Mouse (Mus musculus) lung, postnatal 0 days (tissue): ENCODE measurements around the gene Cops9. TPM values are rescaled to one million over a fixed set of nuclear protein-coding genes. Genes with fewer than 3 reads are reported as not detected.

Experiments used
- ATAC-seq: fragments of 200-750 bp; cut with Nextera tagmentation; 2 replicates; pipeline ENCODE4 v1.8.0; 2017; ENCODE audit warnings: moderate library complexity
- DNase-seq: peaks from one replicate; pipeline ENCODE4 v3.0.0-alpha.2; 2016; ENCODE audit warnings: low spot score
- H3K27ac ChIP-seq: fragments of 300-500 bp; sonication (generic); 2 replicates; pipeline ENCODE4 v1.5.1; 2014; ENCODE audit warnings: antibody characterized with exemption, mild to moderate bottlenecking, low read length, mixed read lengths
- H3K27me3 ChIP-seq: fragments of 300-500 bp; sonication (generic); replicated peaks from 2 replicates; pipeline ENCODE4 v1.6.1; 2014; ENCODE audit warnings: low read length, mixed read lengths; ENCODE audit not compliant: insufficient read depth
- H3K36me3 ChIP-seq: fragments of 300-500 bp; sonication (generic); 2 replicates; pipeline ENCODE4 v1.6.1; 2014; ENCODE audit warnings: low read length, mixed read lengths; ENCODE audit not compliant: insufficient read depth
- H3K4me1 ChIP-seq: fragments of 300-500 bp; sonication (generic); 2 replicates; pipeline ENCODE4 v1.6.1; 2014; ENCODE audit warnings: antibody characterized with exemption, low read depth, low read length, mixed read lengths; ENCODE audit not compliant: insufficient read depth
- H3K4me2 ChIP-seq: fragments of 300-500 bp; sonication (generic); replicated peaks from 2 replicates; pipeline ENCODE4 v1.6.1; 2014; ENCODE audit warnings: low read depth, mild to moderate bottlenecking, low read length, moderate library complexity, mixed read lengths
- H3K4me3 ChIP-seq: fragments of 300-500 bp; sonication (generic); 2 replicates; pipeline ENCODE4 v1.5.1; 2014; ENCODE audit warnings: low read depth, low read length
- H3K9ac ChIP-seq: fragments of 300-500 bp; sonication (generic); replicated peaks from 2 replicates; pipeline ENCODE4 v1.6.1; 2014; ENCODE audit warnings: low read depth, mild to moderate bottlenecking
- H3K9me3 ChIP-seq: fragments of 300-500 bp; sonication (generic); 2 replicates; pipeline ENCODE4 v1.6.1; 2016; ENCODE audit warnings: low read length, mixed read lengths
- CTCF ChIP-seq: IDR thresholded peaks from 2 replicates; pipeline ENCODE4 v1.5.1; 2016; ENCODE audit warnings: antibody characterized with exemption, mild to moderate bottlenecking
- EP300 ChIP-seq: IDR thresholded peaks from 2 replicates; pipeline ENCODE4 v1.6.1; 2016; ENCODE audit warnings: antibody characterized with exemption, mild to moderate bottlenecking, control low read depth
- WGBS: fragments of 180-500 bp; shearing (Covaris S2); extraction: QIAGEN DNeasy Blood & Tissue Kit; methylation state at CpG from one replicate; pipeline ENCODE4 v1.1.7; 2014; 5-methylcytosine and 5-hydroxymethylcytosine counted together
- polyA plus RNA-seq: library from polyadenylated mRNA; unstranded; fragments of >200 nt; fragmentation: Nextera tagmentation; extraction: Ambion mirVana; gene quantifications from 2 replicates; pipeline ENCODE4 v1.2.1, GENCODE M21; 2015

Gene Cops9
- polyA plus RNA-seq, 1 experiment from 2014 or later: 355 TPM

GRCm38 (mm10) chr1:92596019-92596418 is 45.8 kb downstream of the Cops9 start:
- Histone ChIP-seq H3K27ac (no peak overlapping the region), H3K4me1 (no peaks in the 10 kb centered on the region), H3K9me3 (no peaks in the 10 kb centered on the region), H3K27me3 (no peaks in the 10 kb centered on the region), H3K4me2 (no peak overlapping the region), H3K4me3 (no peak overlapping the region), H3K9ac (no peak overlapping the region), H3K36me3 (no peaks in the 10 kb centered on the region)
- DNase-seq (no peak), ATAC-seq (no peak)
- TF ChIP-seq EP300 (no peak), CTCF (no peak)
- WGBS: 74% methylated on average over 3 of the region's 3 CpGs

GRCm38 (mm10) chr1:92594111-92594510 is 47.7 kb downstream of the Cops9 start, which contains the start of gene Olfr1411:
Gene Olfr1411 (plus strand): TSS chr1:92594411.
- Histone ChIP-seq H3K9me3 (no peaks in the 10 kb centered on the region), H3K4me2 (no peak within 1 kb of the TSS), H3K36me3 (no peaks in the 10 kb centered on the region), H3K4me3 (no peak within 1 kb of the TSS), H3K9ac (no peak within 1 kb of the TSS), H3K4me1 (no peaks in the 10 kb centered on the region), H3K27ac (no peak within 1 kb of the TSS), H3K27me3 (no peaks in the 10 kb centered on the region)
- DNase-seq (no peak), ATAC-seq (no peak)
- TF ChIP-seq CTCF: no peak
- TF ChIP-seq EP300: no peak

Other genes starting within 250 kb of the Cops9 start
- 160 and 162 TPM in 2 replicates for gene Ndufa10, start 168.1 kb downstream of the Cops9 start, polyA plus RNA-seq
- not detected in 2 replicates for gene Olfr1416, start 156.9 kb downstream of the Cops9 start, polyA plus RNA-seq
- gene Olfr1415, start 145.9 kb downstream of the Cops9 start, polyA plus RNA-seq: not detected in 2 replicates
- not detected in 2 replicates for gene Olfr1414, start 123.3 kb downstream of the Cops9 start, polyA plus RNA-seq
- gene Olfr1413, start 70.7 kb downstream of the Cops9 start, polyA plus RNA-seq: not detected in 2 replicates
- gene Olfr1412, start 56.2 kb downstream of the Cops9 start, polyA plus RNA-seq: not detected in 2 replicates
- not detected in 2 replicates for gene Olfr1411, start 47.6 kb downstream of the Cops9 start, polyA plus RNA-seq
- not detected in 2 replicates for gene Olfr1410, start 36.2 kb downstream of the Cops9 start, polyA plus RNA-seq
- not detected in 2 replicates for gene Olfr12, start 24.2 kb downstream of the Cops9 start, polyA plus RNA-seq
- 0.24 TPM in 1 of 2 replicates, not detected in the other for gene Otos, start 6.9 kb upstream of the Cops9 start, polyA plus RNA-seq
- gene Gpc1, start 189.7 kb upstream of the Cops9 start, polyA plus RNA-seq: 11.0 and 12.5 TPM in 2 replicates